Mouse (Mus musculus): ENCODE data around the gene Sap30bp. TPM values are rescaled to one million over a fixed set of nuclear protein-coding genes. Genes with fewer than 3 reads are reported as not detected.

Gene Sap30bp
- total and polyA plus RNA-seq, 3 experiments = 49.1 to 69.2 TPM; not detected in 1

- peak overlapping the region; percentile 98 for H3K27ac ChIP-seq (ENCODE audit: control insufficient read depth, low read depth, low read length)
- H3K9me3 ChIP-seq (replicated peaks; ENCODE audit: insufficient read depth, low read length) = no peaks in the 10 kb centered on the region
- peaks cover 0 to 33% of the 10 kb centered on the region in 2 experiments; a peak in 2 of 4 replicates for H3K36me3 ChIP-seq (ENCODE audit: control insufficient read depth in 1 of 2, insufficient read depth in 2 of 2, low read length in 2 of 2)
- peaks cover 20 to 40% of the 10 kb centered on the region in 2 experiments for H3K4me1 ChIP-seq (ENCODE audit: control insufficient read depth in 1 of 2, insufficient read depth in 2 of 2, low read length in 2 of 2)
- peak overlapping the region; percentile 68 to 69 for H3K4me3 ChIP-seq (ENCODE audit: control insufficient read depth in 1 of 2, insufficient read depth in 1 of 2, low read depth in 2 of 2, low read length in 2 of 2)
- H3K27me3 ChIP-seq (ENCODE audit: control insufficient read depth in 1 of 2, insufficient read depth in 2 of 2, low read length in 2 of 2) = no peaks in the 10 kb centered on the region
- DNase-seq (ENCODE audit: low read depth, low spot score) = peak; percentile 98
- peak overlapping the region; percentile 74 for H3K9ac ChIP-seq (ENCODE audit: control insufficient read depth, low read depth, low read length, poor library complexity, severe bottlenecking)
- peaks cover 34% of the 10 kb centered on the region for H3K79me2 ChIP-seq (ENCODE audit: control insufficient read depth, insufficient read depth, low read length, poor library complexity)
- TF ChIP-seq SMC3 (IDR thresholded peaks at IDR 0.05; ENCODE audit: low read depth, low read length) = no peak; the same call in 1 of the 2 replicates
- peak; percentile 70 for TF ChIP-seq MYC (IDR thresholded peaks at IDR 0.05; ENCODE audit: low read depth, low read length)
- TF ChIP-seq EP300 (IDR thresholded peaks at IDR 0.05; ENCODE audit: low read depth in 1 of 2, low read length in 2 of 2) = peak; percentile 99 to 100
- peak; percentile 54 for TF ChIP-seq RCOR1 (IDR thresholded peaks at IDR 0.05; ENCODE audit: low read depth, low read length)
- TF ChIP-seq USF1 (IDR thresholded peaks at IDR 0.05; ENCODE audit: low read depth, low read length) = no peak
- TF ChIP-seq ZNF384 (IDR thresholded peaks at IDR 0.05; ENCODE audit: low read depth, low read length) = no peak
- peak; percentile 93 for TF ChIP-seq ETS1 (IDR thresholded peaks at IDR 0.05; ENCODE audit: low read depth, low read length)
- peak; percentile 97 for TF ChIP-seq SIN3A (IDR thresholded peaks at IDR 0.05; ENCODE audit: low read length)
- no peak for TF ChIP-seq E2F4 (IDR thresholded peaks at IDR 0.05; ENCODE audit: borderline replicate concordance, low read depth, low read length)
- TF ChIP-seq CTCF (IDR thresholded peaks at IDR 0.05 in 2 of 3, conservative IDR thresholded peaks at IDR 0.05 in 1 of 3; ENCODE audit: control insufficient read depth in 1 of 3, insufficient read depth in 1 of 3, low read depth in 2 of 3, low read length in 3 of 3, poor library complexity in 1 of 3, severe bottlenecking in 1 of 3) = no peak
- no peak for TF ChIP-seq CHD2 (IDR thresholded peaks at IDR 0.05; ENCODE audit: low read length)
- no peak for TF ChIP-seq ZKSCAN1 (IDR thresholded peaks at IDR 0.05; ENCODE audit: low read depth, low read length)
- peak; percentile 88; the same call in 1 of the 2 replicates for TF ChIP-seq CHD1 (IDR thresholded peaks at IDR 0.05; ENCODE audit: low read depth, low read length)
- TF ChIP-seq ELF1 (IDR thresholded peaks at IDR 0.05; ENCODE audit: low read depth, low read length) = peak; percentile 63
- peak; percentile 74 to 92 for TF ChIP-seq POLR2A (IDR thresholded peaks at IDR 0.05; ENCODE audit: control insufficient read depth in 1 of 2, insufficient read depth in 1 of 2, low read depth in 1 of 2, low read length in 2 of 2, poor library complexity in 1 of 2)
- TF ChIP-seq KAT2A (conservative IDR thresholded peaks at IDR 0.05; ENCODE audit: low read depth, low read length) = no peak
- no peak for TF ChIP-seq NRF1 (IDR thresholded peaks at IDR 0.05; ENCODE audit: insufficient read depth, low read depth, low read length, poor library complexity, severe bottlenecking)
- peak; percentile 65; the same call in 1 of the 2 replicates for TF ChIP-seq UBTF (IDR thresholded peaks at IDR 0.05; ENCODE audit: borderline replicate concordance, insufficient read depth, low read depth, low read length)
- no peak for TF ChIP-seq RAD21 (IDR thresholded peaks at IDR 0.05; ENCODE audit: low read depth, low read length)
- peak; percentile 92 for TF ChIP-seq TBP (IDR thresholded peaks at IDR 0.05; ENCODE audit: low read depth, low read length)
- no peak for TF ChIP-seq USF2 (IDR thresholded peaks at IDR 0.05; ENCODE audit: borderline replicate concordance in 1 of 2, insufficient read depth in 1 of 2, low read depth in 1 of 2, low read length in 2 of 2)
- 0 out of 2 replicates have a peak, but pooled peaks have one; percentile 30 for TF ChIP-seq POLR2AphosphoS5 (IDR thresholded peaks at IDR 0.05; ENCODE audit: borderline replicate concordance, low read depth, low read length)
- peak; percentile 98 for TF ChIP-seq MYB (IDR thresholded peaks at IDR 0.05; ENCODE audit: low read depth, low read length)
- peak; percentile 99 for TF ChIP-seq TAL1 (IDR thresholded peaks at IDR 0.05; ENCODE audit: low read length)
- peak; percentile 84 for TF ChIP-seq NELFE (IDR thresholded peaks at IDR 0.05; ENCODE audit: low read depth, low read length)
- no peak for TF ChIP-seq MEF2A (IDR thresholded peaks at IDR 0.05; ENCODE audit: extremely low read depth, insufficient replicate concordance, low read depth, low read length, poor library complexity, severe bottlenecking)
- TF ChIP-seq GABPA (IDR thresholded peaks at IDR 0.05; ENCODE audit: low read depth, low read length) = no peak
- TF ChIP-seq MAFK (IDR thresholded peaks at IDR 0.05; ENCODE audit: borderline replicate concordance, low read depth, low read length) = no peak
- TF ChIP-seq MAX (IDR thresholded peaks at IDR 0.05; ENCODE audit: low read length) = no peak
- peak; percentile 99 for TF ChIP-seq TCF12 (IDR thresholded peaks at IDR 0.05; ENCODE audit: low read depth, low read length)
- no peak for TF ChIP-seq ZC3H11A (IDR thresholded peaks at IDR 0.05; ENCODE audit: low read depth, low read length)
- TF ChIP-seq MAZ (IDR thresholded peaks at IDR 0.05; ENCODE audit: low read depth, low read length) = peak; percentile 97; the same call in 1 of the 2 replicates
- peak; percentile 83 for TF ChIP-seq JUND (IDR thresholded peaks at IDR 0.05; ENCODE audit: low read depth, low read length)
- TF ChIP-seq GATA1 (IDR thresholded peaks at IDR 0.05; ENCODE audit: low read depth, low read length) = peak; percentile 99
- peak; percentile 68 for TF ChIP-seq POLR2AphosphoS2 (IDR thresholded peaks at IDR 0.05; ENCODE audit: low read length)
These were observed 31.5 kb upstream of the Sap30bp start for GRCm38 (mm10) chr11:115901338-115902161.

Measured in MEL (cell line).